Mouse (Mus musculus): Measurements from ENCODE around the gene Gm28308.

Gm28308 gene

DNA sequence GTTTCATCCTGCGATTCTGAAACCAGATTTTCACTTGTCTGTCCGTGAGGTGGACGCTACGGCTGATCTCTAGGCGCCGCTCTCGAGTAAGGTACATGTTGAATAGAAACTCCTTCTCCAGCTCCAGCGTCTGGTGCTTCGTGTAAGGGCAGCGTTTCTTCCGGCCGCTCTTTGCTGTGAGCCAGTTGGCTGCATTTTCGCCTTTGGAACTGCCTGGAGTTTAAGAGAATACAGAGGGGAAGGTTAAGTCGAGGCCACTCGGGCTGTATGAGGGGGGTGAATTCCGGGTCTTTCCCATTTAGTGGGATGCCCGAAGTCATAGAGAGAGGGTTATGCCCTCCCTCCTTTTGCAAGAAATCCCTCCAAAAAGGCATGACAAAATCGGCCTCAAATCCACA is 19.4 kb upstream of the Gm28308 start:
- no peak for DNase-seq (ENCODE audit: low spot score in 2 of 2)

GRCm38 (mm10) chr6:52231885-52232567 is 18.9 kb upstream of the Gm28308 start:
- DNase-seq (ENCODE audit: low spot score in 2 of 2), result no peak

DNA sequence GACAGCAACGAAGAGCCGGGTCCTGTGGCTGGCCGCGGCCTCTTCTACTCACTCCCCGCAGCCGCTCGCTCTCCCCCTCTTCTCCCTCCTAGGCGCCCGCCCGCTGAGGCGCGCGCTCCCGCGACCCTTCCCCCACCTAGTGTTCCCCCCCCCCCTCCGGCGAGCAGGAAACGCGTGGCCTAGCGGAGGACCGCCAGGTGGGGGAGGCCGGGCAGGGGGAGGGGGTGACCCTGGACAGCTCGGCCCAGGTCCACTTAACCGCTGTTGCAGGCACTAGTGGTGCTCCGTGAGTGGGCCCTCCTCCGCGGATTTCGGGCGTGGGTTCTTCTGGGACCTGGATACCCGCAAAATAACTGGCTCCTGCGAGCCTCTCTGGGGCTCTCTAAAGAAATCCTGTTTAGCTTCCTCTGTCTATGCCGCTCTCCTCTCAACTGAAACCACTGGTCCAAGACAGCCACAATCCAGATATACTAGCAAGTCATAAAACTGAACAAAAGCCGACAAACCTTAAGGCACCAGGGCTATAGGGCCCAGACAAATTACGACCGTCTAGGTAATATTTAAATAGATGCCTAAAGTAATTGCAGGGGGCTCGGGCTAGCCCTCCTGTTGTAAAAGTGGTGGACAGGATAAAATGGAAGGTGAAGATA is 17.5 kb upstream of the Gm28308 start, which contains the start of gene Hoxa9:
Gene Hoxa9 (minus strand): TSS at position 574 of the 650 bp plus-strand sequence.
- DNase-seq (ENCODE audit: low spot score in 2 of 2), result no peak

DNA sequence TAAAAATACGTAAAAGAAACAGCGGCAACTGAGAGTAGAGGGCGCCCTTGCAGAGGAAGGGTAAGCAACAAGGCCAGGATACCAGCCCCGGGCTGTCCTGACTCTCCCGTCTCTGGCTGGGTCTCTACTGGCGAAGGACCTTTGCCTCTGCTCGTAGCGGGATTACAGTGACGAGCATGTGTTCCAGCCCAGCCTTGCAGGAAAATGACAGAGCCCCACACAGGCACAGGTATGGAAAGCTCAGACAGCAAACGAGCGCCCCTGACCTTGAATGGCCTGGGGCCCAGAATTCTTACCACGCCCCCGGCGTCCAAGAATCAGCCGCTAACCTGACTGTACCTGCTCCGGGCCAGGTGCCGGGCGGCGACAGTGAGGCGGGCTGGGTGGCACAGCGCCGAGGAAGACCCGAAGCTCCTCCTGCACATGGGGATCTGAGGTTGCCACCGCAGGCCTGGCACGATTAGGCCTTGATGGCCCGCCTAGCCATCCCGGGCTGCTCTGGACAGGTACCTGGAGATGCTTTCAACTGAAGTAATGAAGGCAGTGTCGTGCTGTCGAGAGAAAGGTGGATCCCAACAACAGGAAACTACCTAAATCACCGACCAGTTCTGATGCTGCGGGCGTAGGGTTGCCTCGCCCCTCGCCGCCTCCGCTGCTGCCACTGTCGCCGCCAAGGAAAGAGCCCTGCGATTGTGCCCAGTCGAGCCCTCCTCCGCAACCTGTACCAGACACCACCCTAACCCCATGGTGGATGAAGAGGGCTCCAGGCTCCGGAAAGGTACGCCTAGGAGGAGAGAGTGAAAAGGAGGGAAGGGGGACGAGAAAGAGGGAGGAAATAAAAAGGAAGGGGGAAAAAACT is 16.6 kb upstream of the Gm28308 start:
- DNase-seq (ENCODE audit: low spot score in 2 of 2), result no peak

- no peak for DNase-seq (ENCODE audit: low spot score in 2 of 2)
Measured at GRCm38 (mm10) chr6:52228475-52229465, 15.6 kb upstream of the Gm28308 start.

- no peak for DNase-seq (ENCODE audit: low spot score in 2 of 2)
Measured at GRCm38 (mm10) chr6:52227470-52228222, 14.5 kb upstream of the Gm28308 start.

GRCm38 (mm10) chr6:52226569-52227257 is 13.6 kb upstream of the Gm28308 start:
- DNase-seq (ENCODE audit: low spot score in 2 of 2), result no peak

GRCm38 (mm10) chr6:52225612-52226568 is 12.8 kb upstream of the Gm28308 start:
- DNase-seq (ENCODE audit: low spot score in 2 of 2), result no peak

GRCm38 (mm10) chr6:52224895-52225611 is 11.9 kb upstream of the Gm28308 start:
- DNase-seq (ENCODE audit: low spot score in 2 of 2), result no peak

DNA sequence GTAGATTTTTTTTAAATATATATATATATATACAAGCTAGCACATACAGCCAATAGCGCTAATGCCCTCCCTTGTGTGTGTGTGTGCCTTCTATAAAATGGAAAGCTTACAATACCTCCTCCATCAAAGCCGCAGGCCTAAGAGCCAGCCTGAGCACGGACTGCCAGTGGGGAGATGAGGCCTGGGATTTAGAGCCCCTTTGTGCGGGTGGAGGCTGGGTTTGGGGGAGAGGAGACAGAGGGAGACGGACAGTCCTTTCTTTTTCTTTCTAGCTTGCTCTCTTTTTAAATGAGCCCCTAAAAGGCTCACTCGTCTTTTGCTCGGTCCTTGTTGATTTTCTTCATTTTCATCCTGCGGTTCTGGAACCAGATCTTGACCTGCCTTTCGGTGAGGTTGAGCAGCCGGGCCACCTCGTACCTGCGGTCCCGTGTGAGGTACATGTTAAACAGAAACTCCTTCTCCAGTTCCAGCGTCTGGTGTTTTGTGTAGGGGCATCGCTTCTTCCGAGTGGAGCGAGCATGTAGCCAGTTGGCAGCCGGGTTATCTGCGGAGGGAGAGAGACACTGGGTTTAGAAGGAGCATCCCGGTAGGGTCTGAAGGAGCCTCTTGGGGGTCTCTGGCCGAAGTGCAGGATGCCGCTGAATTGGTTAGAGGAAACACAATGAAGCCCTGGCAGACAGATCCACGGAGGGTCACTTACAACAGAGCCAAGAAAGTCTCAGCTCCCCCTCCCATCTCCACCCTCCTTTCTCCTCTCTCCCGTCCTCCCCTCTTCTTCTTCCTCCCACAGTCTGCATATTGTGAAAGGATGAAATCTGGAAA is 11.0 kb upstream of the Gm28308 start:
- no peak for DNase-seq (ENCODE audit: low spot score in 2 of 2)

GRCm38 (mm10) chr6:52222729-52223128 is 9.6 kb upstream of the Gm28308 start:
- DNase-seq (ENCODE audit: low spot score in 2 of 2), result no peak

GRCm38 (mm10) chr6:52221993-52222685 is 9.0 kb upstream of the Gm28308 start:
- no peak for DNase-seq (ENCODE audit: low spot score in 2 of 2)

- DNase-seq (ENCODE audit: low spot score in 2 of 2), result peak; percentile 32 to 74
Measured at GRCm38 (mm10) chr6:52221337-52221992, 8.3 kb upstream of the Gm28308 start, which contains the start of gene Hoxa7. Gene Hoxa7, minus strand, starts transcription at chr6:52221854.

DNA sequence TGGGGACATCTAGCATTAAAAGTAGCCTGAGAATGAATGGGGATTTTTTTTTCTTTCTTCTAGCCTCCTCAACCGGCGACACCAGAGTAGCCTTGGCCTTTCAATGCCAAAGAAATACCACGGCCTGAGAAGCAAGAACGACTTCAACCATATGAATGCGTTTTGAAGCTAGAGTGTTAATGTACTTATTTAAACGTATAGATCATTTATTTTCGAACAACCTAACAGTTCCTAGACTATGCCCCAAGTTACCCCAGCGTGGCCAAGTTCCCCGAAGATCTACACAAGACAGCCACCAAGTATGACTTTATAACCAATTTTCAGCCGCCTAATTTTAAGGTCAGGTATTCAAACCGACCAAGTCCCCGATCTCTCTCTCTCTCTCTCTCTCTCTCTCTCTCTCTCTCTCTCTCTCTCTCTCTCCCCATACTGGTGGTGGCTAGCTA is 7.7 kb upstream of the Gm28308 start:
- no peak for DNase-seq (ENCODE audit: low spot score in 2 of 2)

- no peak for DNase-seq (ENCODE audit: low spot score in 2 of 2)
Measured at GRCm38 (mm10) chr6:52220003-52220864, 7.1 kb upstream of the Gm28308 start.
